Mouse (Mus musculus): ENCODE data around the gene Gm21985. TPM values are rescaled to one million over a fixed set of nuclear protein-coding genes. Genes with fewer than 3 reads are reported as not detected.
"Not testable (repeated sequence)": the region's sequence is repeated elsewhere in the genome, so short reads cannot be mapped to it uniquely, and the experiment has no call there.

Gm21985 gene
- polyA plus RNA-seq, 1 experiment from 2014 or later, result not detected

GRCm38 (mm10) chr2:112380131-112380530 is 114.0 kb downstream of the Gm21985 start:
- Histone ChIP-seq H3K9ac (peak overlapping the region; percentile 92), H3K4me2 (replicated peaks) (peak overlapping the region; percentile 72), H3K27me3 (peaks cover 3% of the 10 kb centered on the region; the same call in 1 of the 2 replicates), H3K36me3 (0 out of 2 replicates have a peak, but pooled peaks cover 5% of the 10 kb centered on the region), H3K4me1 (peaks cover 13% of the 10 kb centered on the region), H3K9me3 (no peaks in the 10 kb centered on the region), H3K27ac (no peak overlapping the region), H3K4me3 (peak overlapping the region; percentile 94)
- ATAC-seq (ENCODE audit: low FRiP score, low read depth), result no peak
- WGBS, result 48% methylated on average over 8 of the region's 8 CpGs

- 0 out of 2 replicates have a peak, but pooled peaks cover 5% of the 10 kb centered on the region for H3K36me3 ChIP-seq
- H3K9ac ChIP-seq, result no peak overlapping the region
- no peak overlapping the region for H3K4me3 ChIP-seq
- H3K4me1 ChIP-seq, result peaks cover 13% of the 10 kb centered on the region
- H3K27me3 ChIP-seq, result no peaks in the 10 kb centered on the region
- no peak for ATAC-seq (ENCODE audit: low FRiP score, low read depth)
- WGBS, result 100% methylated on average over 1 of the region's 1 CpGs
- H3K4me2 ChIP-seq (replicated peaks), result no peak overlapping the region
- H3K27ac ChIP-seq, result no peak overlapping the region
- H3K9me3 ChIP-seq, result no peaks in the 10 kb centered on the region
These were observed 115.1 kb downstream of the Gm21985 start for GRCm38 (mm10) chr2:112381219-112381618.

DNA sequence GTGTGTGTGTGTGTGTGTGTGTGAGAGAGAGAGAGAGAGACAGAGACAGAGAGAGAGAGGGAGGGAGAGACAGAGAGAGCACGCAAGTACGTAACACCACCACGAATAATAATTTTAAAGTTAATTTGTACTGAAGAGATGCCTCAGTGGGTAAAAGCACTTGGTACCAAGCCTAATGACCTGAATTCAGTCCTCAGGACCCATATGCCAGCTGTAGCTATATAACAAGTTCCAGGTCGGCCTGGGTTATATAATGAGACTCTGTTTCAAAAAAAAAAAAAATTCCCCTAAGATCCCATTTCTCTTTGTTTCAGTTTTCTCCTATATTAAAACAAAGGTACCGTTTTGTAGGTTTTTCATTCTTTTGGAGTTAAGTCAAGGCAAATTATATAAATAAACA is 124.7 kb downstream of the Gm21985 start:
- Histone ChIP-seq H3K4me1 (peaks cover 12% of the 10 kb centered on the region), H3K4me3 (no peak overlapping the region), H3K36me3 (no peaks in the 10 kb centered on the region), H3K27ac (no peak overlapping the region), H3K9ac (no peak overlapping the region), H3K27me3 (no peaks in the 10 kb centered on the region), H3K4me2 (replicated peaks) (no peak overlapping the region), H3K9me3 (no peaks in the 10 kb centered on the region)
- ATAC-seq (ENCODE audit: low FRiP score, low read depth), result no peak
- WGBS, result 66% methylated on average over 5 of the region's 5 CpGs

DNA sequence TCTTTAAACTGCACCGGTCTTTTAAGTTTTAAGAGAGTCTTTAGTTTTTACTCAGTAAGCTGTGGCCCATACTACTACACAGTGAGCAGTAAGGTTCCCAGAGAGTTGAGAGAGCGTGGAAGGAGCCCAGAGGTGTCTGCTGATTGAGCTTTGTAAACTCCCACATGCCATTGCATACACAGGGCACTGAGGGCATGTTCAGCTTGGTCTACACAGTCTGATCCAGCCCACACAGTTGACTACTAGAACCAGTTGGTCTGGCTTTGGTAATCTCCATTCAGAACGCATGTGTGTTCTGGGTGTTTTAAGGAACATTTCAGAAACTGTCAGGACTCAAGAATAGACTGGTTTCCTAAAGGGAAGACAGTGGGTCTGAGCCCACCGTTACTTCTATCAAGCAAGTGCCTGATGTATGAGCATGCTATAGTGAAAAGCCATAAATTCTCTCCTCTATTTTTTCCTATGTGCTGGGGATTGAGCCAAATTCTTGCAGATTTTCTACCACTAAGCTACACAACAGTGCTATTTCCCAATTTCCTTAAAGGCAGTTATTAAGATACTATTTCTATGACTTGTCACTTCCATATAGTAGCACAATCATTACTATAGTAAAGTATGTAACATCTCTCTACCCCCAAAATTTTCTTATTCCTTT is 125.4 kb downstream of the Gm21985 start:
- no peaks in the 10 kb centered on the region for H3K9me3 ChIP-seq
- H3K4me3 ChIP-seq, result no peak overlapping the region
- peaks cover 12% of the 10 kb centered on the region for H3K4me1 ChIP-seq
- no peak overlapping the region for H3K27ac ChIP-seq
- no peak overlapping the region for H3K4me2 ChIP-seq (replicated peaks)
- no peak for ATAC-seq (ENCODE audit: low FRiP score, low read depth)
- no peaks in the 10 kb centered on the region for H3K27me3 ChIP-seq
- 67% methylated on average over 4 of the region's 4 CpGs for WGBS
- H3K36me3 ChIP-seq, result no peaks in the 10 kb centered on the region
- no peak overlapping the region for H3K9ac ChIP-seq

DNA sequence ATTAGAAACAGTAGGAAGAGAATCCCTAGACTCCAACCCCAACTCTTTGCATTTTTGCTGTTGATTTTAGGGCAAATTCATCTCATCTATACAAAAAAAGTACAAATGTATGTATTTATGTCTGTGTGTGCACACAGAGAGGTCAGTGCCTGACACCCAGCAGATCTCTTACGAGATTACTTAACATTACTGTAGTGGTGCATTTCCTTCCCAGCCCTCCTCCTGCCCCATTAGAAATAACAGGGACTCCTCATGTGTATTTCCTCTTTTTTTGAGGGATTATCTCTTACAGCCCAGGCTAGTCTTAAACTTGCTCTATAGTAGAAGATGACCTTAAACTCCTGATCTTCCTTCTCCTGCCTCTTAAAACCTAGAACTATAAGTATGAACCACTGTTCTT is 126.6 kb downstream of the Gm21985 start:
- WGBS, result 93% methylated on average over 1 of the region's 1 CpGs
- no peak overlapping the region for H3K4me3 ChIP-seq
- ATAC-seq (ENCODE audit: low FRiP score, low read depth), result no peak
- no peak overlapping the region for H3K4me2 ChIP-seq (replicated peaks)
- no peaks in the 10 kb centered on the region for H3K9me3 ChIP-seq
- no peaks in the 10 kb centered on the region for H3K27me3 ChIP-seq
- H3K36me3 ChIP-seq, result no peaks in the 10 kb centered on the region
- H3K9ac ChIP-seq, result no peak overlapping the region
- peaks cover 12% of the 10 kb centered on the region for H3K4me1 ChIP-seq
- no peak overlapping the region for H3K27ac ChIP-seq

DNA sequence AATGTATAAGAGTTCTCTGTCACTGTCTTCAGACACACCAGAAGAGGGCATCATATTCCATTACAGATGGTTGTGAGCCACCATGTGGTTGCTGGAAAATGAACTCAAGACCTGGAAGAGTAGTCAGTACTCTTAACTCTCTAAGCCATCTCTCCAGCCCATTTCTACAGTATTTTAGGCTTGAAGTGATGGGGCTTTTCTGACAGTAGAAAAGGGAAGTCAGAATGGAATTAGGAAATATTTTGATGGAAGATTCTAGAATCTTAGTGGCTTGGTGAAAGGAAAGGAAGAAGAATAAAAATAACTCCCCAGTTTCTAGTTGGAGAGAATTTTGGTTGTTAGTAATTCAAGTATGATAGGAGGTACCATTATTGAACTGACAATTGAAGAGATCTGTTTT is 127.8 kb downstream of the Gm21985 start:
- Histone ChIP-seq H3K4me2 (replicated peaks) (no peak overlapping the region), H3K9ac (no peak overlapping the region), H3K9me3 (no peaks in the 10 kb centered on the region), H3K4me1 (peaks cover 12% of the 10 kb centered on the region), H3K27ac (no peak overlapping the region), H3K36me3 (no peaks in the 10 kb centered on the region), H3K27me3 (no peaks in the 10 kb centered on the region), H3K4me3 (no peak overlapping the region)
- ATAC-seq (ENCODE audit: low FRiP score, low read depth), result no peak

- H3K4me1 ChIP-seq, result no peaks in the 10 kb centered on the region
- no peaks in the 10 kb centered on the region for H3K9me3 ChIP-seq
- H3K27me3 ChIP-seq, result no peaks in the 10 kb centered on the region
- H3K4me3 ChIP-seq, result no peak overlapping the region
- no peak overlapping the region for H3K27ac ChIP-seq
- H3K36me3 ChIP-seq, result no peaks in the 10 kb centered on the region
- ATAC-seq (ENCODE audit: low FRiP score, low read depth), result no peak
- H3K4me2 ChIP-seq (replicated peaks), result no peak overlapping the region
- no peak overlapping the region for H3K9ac ChIP-seq
- 67% methylated on average over 1 of the region's 1 CpGs for WGBS
These were observed 130.5 kb downstream of the Gm21985 start for GRCm38 (mm10) chr2:112396649-112397048.

DNA sequence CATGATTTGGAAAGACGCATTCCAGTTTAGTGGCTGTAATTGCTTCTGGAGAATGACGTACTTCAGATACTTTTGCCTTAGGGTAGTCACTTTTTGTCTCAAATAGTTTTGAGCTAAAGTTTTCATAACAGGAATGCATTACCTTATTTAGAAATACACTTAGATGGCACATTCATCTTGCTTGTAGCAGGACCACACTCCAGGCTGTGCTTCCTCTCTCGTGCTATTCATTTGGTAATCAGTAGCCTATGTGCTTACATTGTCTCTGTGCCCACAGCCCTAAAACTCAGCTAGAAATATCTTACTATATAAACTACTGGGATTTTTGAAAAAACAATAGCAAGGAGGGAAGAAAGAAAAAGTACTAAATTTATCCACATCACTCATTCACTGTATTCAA is 140.9 kb downstream of the Gm21985 start:
- H3K27ac ChIP-seq, result no peak overlapping the region

DNA sequence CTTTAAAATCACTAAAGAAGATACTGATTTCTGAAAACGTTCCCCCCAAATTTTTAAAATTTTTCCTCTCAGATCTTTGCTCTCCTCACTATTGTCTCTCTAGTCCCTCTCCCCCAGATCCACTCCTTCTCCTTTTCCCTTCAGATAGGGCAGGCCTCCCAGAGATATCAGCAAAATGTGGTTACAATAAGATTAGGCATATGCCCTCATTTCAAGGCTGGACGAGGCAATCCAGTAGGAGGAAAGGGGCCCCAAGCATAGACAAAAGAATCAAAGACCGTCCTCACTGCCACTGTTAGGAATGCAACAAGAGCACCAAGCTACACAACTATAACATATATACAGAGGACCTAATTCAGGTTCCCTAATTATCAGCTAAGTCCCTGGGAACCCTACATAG is 159.2 kb downstream of the Gm21985 start:
- H3K4me1 ChIP-seq, result no peaks in the 10 kb centered on the region
- no peak overlapping the region for H3K4me2 ChIP-seq (replicated peaks)
- H3K9ac ChIP-seq, result no peak overlapping the region
- no peaks in the 10 kb centered on the region for H3K36me3 ChIP-seq
- no peaks in the 10 kb centered on the region for H3K9me3 ChIP-seq
- no peak overlapping the region for H3K4me3 ChIP-seq
- ATAC-seq (ENCODE audit: low FRiP score, low read depth), result no peak
- H3K27ac ChIP-seq, result no peak overlapping the region
- WGBS, result 68% methylated on average over 3 of the region's 3 CpGs
- H3K27me3 ChIP-seq, result no peaks in the 10 kb centered on the region

More for the DNA sequence above, 140.9 kb downstream of the Gm21985 start:
- H3K9me3 ChIP-seq, result no peaks in the 10 kb centered on the region
- no peak overlapping the region for H3K4me2 ChIP-seq (replicated peaks)
- no peak overlapping the region for H3K4me3 ChIP-seq
- WGBS, result 84% methylated on average over 3 of the region's 3 CpGs
- no peaks in the 10 kb centered on the region for H3K27me3 ChIP-seq
- ATAC-seq (ENCODE audit: low FRiP score, low read depth), result no peak
- no peaks in the 10 kb centered on the region for H3K4me1 ChIP-seq
- H3K9ac ChIP-seq, result no peak overlapping the region
- H3K36me3 ChIP-seq, result peaks cover 27% of the 10 kb centered on the region

DNA sequence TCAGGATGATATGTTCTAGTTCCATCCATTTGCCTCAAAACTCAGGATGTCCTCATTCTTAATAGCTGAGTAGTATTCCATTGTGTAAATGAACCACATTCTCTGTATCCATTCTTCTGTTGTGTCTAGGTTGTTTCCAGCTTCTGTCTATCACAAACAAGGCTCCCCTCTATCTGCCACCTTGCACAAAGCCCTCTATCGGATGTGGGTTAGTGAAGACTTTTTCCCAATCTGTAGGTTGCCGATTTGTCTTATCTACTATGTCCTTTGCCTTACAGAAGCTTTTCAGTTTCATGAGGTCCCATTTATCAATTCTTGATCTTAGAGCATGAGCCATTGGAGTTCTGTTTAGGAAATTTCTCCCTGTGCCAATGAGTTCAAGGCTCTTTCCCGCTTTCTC is 162.4 kb downstream of the Gm21985 start:
- not testable (repeated sequence) for H3K36me3 ChIP-seq; H3K9me3 ChIP-seq; H3K4me1 ChIP-seq; H3K4me3 ChIP-seq; ATAC-seq (ENCODE audit: low FRiP score, low read depth); H3K27ac ChIP-seq; H3K9ac ChIP-seq; H3K27me3 ChIP-seq; H3K4me2 ChIP-seq (replicated peaks)
- WGBS, result 90% methylated on average over 3 of the region's 3 CpGs

- Histone ChIP-seq H3K9ac (no peak overlapping the region), H3K36me3 (no peaks in the 10 kb centered on the region), H3K4me2 (replicated peaks) (no peak overlapping the region), H3K27ac (no peak overlapping the region), H3K27me3 (no peaks in the 10 kb centered on the region), H3K4me1 (no peaks in the 10 kb centered on the region), H3K9me3 (no peaks in the 10 kb centered on the region), H3K4me3 (no peak overlapping the region)
- WGBS, result 92% methylated on average over 4 of the region's 4 CpGs
- no peak for ATAC-seq (ENCODE audit: low FRiP score, low read depth)
These were observed 163.6 kb downstream of the Gm21985 start for GRCm38 (mm10) chr2:112429665-112430064.

DNA sequence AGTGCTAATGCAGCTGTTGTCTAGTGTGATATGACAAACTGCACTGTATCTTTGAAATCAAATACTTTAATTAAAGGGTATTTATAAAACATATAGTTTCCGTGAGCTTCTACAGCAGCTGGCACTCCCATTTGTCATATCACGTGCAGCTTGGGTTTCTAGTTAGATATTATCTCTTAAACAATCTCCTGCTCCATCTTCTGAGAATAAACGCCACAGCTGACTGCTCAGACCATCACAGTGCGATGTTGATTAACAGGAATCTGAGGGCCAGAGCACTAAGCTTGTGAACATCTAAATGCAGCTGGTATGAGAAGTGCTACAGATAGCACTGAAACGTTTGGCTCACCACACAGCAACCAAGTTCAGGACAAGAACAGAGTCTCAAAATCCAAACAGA is 164.3 kb downstream of the Gm21985 start:
- H3K4me3 ChIP-seq, result no peak overlapping the region
- peak; percentile 57; the same call in 1 of the 2 replicates for ATAC-seq (ENCODE audit: low FRiP score, low read depth)
- H3K27ac ChIP-seq, result no peak overlapping the region
- 71% methylated on average over 5 of the region's 5 CpGs for WGBS
- H3K9me3 ChIP-seq, result no peaks in the 10 kb centered on the region
- H3K9ac ChIP-seq, result no peak overlapping the region
- no peak overlapping the region for H3K4me2 ChIP-seq (replicated peaks)
- H3K27me3 ChIP-seq, result no peaks in the 10 kb centered on the region
- no peaks in the 10 kb centered on the region for H3K4me1 ChIP-seq
- H3K36me3 ChIP-seq, result no peaks in the 10 kb centered on the region

DNA sequence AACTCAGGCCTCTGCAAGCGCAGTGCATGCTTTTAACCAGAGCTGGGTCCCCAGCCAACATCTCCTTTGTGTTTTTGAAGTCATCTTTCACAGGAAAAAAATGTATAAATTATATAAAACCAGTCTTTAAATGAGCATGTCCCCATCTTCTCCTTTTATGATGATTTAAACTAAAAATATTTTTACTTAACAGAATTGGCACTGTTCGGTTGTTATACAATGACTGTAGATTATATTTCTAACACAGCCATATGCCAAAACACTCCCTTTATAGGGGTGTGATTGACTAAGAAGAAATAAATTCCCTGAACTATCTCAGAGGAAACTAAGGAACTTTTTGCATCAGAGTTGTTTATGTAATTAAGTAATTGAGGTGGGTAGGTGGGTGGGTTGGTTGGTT is 166.4 kb downstream of the Gm21985 start:
- H3K36me3 ChIP-seq, result no peaks in the 10 kb centered on the region
- no peak for ATAC-seq (ENCODE audit: low FRiP score, low read depth)
- 92% methylated on average over 2 of the region's 2 CpGs for WGBS
- H3K27me3 ChIP-seq, result no peaks in the 10 kb centered on the region
- H3K4me1 ChIP-seq, result no peaks in the 10 kb centered on the region
- no peak overlapping the region for H3K4me3 ChIP-seq
- no peak overlapping the region for H3K9ac ChIP-seq
- H3K9me3 ChIP-seq, result no peaks in the 10 kb centered on the region
- no peak overlapping the region for H3K27ac ChIP-seq
- no peak overlapping the region for H3K4me2 ChIP-seq (replicated peaks)
